Mouse (Mus musculus): Measurements from ENCODE around the gene Olfr1489.
"Not testable (repeated sequence)": the region's sequence is repeated elsewhere in the genome, so short reads cannot be mapped to it uniquely, and the experiment has no call there.

The Olfr1489 gene

GRCm38 (mm10) chr19:13631321-13631720 lies at the start of gene Olfr1489:
Gene Olfr1489, plus strand, starts transcription at chr19:13631621.
- DNase-seq (ENCODE audit: low spot score in 2 of 2): no peak

- no peak for DNase-seq (ENCODE audit: low spot score in 2 of 2)
These were observed 48.2 kb upstream of the Olfr1489 start, which contains the start of gene Olfr1484 for GRCm38 (mm10) chr19:13583211-13583610. Gene Olfr1484, plus strand, starts transcription at chr19:13583511.

GRCm38 (mm10) chr19:13617075-13617474 lies 14.3 kb upstream of the Olfr1489 start, which contains the start of gene Olfr1487:
Gene Olfr1487, plus strand, starts transcription at chr19:13617375.
- not testable (repeated sequence) for DNase-seq (ENCODE audit: low spot score in 2 of 2)

DNA sequence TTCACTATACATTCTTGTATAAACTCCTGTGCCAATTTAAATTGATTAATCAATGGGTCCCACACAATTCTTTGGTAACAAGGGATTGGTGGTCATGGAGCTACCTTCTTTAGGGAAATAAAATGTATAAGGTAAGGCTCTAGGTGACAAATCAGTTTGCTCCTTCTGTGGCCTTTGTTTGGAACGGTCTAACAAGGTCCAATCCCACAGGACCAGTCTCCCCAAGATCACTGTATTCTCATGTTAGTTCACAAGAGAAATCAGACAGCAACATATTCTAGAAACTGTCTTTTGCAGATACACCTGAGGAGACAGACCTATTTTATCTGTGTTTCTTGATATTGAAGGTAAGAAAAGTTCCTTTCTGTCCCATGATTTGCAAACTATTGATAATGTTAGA lies 19.4 kb downstream of the Olfr1489 start, which contains the start of gene Olfr1490:
Olfr1490 (plus strand) TSS at position 301 of the 400 bp plus-strand sequence.
- DNase-seq (ENCODE audit: low spot score in 2 of 2): no peak
